Mouse (Mus musculus): ENCODE data around the gene Dbil5. TPM values are rescaled to one million over a fixed set of nuclear protein-coding genes. Genes with fewer than 3 reads are reported as not detected.
"Not testable (repeated sequence)": the region's sequence is repeated elsewhere in the genome, so short reads cannot be mapped to it uniquely, and the experiment has no call there.

Dbil5 gene
- 0.97 TPM in 1 of 3 replicates, not detected in the others for total RNA-seq (2017)

DNA sequence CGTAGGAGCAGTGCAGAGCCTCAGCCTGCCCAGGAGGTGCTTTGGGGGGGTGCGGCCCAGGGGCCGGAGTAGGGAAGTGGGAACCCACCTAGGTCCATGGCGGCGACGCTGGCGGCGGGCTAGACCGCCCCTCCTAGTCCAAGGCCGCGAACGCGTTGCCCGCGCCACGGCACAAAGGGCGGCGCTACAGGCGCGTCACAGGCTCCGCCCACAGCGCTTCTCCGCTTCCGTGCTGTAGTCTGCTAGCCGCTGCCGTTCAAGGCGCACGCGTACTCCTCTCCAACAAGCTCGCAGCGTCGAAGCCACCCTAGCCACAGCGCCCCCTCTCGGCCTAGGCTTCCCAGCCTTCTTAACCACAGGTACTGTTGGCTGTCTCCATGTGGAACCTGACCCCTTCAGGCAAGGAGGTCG, at the start of gene Dbil5, which contains the start of gene Gemin4:
TSS of gene Dbil5 (plus strand) at position 219 of the 411 bp plus-strand sequence.
TSS of gene Gemin4 (minus strand) at position 275 of the 411 bp plus-strand sequence.
- peak; percentile 99 for ATAC-seq (replicated peaks; ENCODE audit: insufficient number of reproducible peaks, low FRiP score, low TSS enrichment, poor library complexity, severe bottlenecking)

- ATAC-seq (replicated peaks; ENCODE audit: insufficient number of reproducible peaks, low FRiP score, low TSS enrichment, poor library complexity, severe bottlenecking) = no peak
These were observed 48.4 kb upstream of the Dbil5 start for GRCm38 (mm10) chr11:76168976-76169375.

DNA sequence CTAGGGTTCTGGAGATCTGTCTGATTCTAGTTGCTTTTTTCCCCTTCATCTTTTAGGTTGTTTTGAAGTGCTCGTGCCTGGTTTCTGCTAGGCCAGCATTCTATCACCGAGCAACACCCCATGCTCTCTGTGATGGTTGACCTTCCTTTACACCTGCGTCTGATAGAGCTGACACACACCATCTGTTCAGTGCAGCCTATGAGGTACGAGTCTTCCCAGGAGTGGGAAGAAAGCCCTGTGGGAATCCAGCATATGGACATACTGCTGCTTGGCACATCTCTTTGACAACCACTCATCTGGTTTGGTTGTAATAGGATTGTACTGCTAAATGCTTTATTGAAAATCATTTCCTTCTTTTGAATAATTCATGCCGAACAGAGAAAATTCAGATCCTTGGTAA, 47.2 kb upstream of the Dbil5 start:
- ATAC-seq (replicated peaks; ENCODE audit: insufficient number of reproducible peaks, low FRiP score, low TSS enrichment, poor library complexity, severe bottlenecking) = no peak

- peak; percentile 12; the same call in 1 of the 2 replicates for ATAC-seq (replicated peaks; ENCODE audit: insufficient number of reproducible peaks, low FRiP score, low TSS enrichment, poor library complexity, severe bottlenecking)
These were observed 38.5 kb upstream of the Dbil5 start for GRCm38 (mm10) chr11:76178726-76179494.

GRCm38 (mm10) chr11:76179495-76180145, 37.8 kb upstream of the Dbil5 start, which contains the start of the genes Vps53 and Fam57a:
Vps53 (minus strand) TSS chr11:76179647.
Fam57a (plus strand) TSS chr11:76179671.
- ATAC-seq (replicated peaks; ENCODE audit: insufficient number of reproducible peaks, low FRiP score, low TSS enrichment, poor library complexity, severe bottlenecking) = peak; percentile 96

DNA sequence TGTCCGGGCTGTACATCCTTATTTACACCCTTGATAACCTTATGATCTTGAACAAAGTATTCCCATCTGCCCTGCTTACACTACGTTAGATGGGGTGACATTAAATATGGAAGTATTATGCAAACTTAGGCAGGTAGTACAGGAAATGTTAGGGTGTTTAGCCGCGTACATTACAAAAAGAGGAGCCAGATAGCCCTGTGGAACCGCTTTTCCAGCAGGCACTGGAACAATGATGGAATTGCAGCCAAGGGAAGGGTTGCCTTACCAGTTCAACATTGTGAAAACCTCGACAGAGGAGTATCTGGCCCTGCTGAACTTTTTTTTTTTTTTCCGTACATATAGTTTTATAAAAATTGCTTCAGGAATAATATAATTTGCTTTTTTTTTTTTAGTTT, 37.3 kb upstream of the Dbil5 start:
- no peak for ATAC-seq (replicated peaks; ENCODE audit: insufficient number of reproducible peaks, low FRiP score, low TSS enrichment, poor library complexity, severe bottlenecking)

DNA sequence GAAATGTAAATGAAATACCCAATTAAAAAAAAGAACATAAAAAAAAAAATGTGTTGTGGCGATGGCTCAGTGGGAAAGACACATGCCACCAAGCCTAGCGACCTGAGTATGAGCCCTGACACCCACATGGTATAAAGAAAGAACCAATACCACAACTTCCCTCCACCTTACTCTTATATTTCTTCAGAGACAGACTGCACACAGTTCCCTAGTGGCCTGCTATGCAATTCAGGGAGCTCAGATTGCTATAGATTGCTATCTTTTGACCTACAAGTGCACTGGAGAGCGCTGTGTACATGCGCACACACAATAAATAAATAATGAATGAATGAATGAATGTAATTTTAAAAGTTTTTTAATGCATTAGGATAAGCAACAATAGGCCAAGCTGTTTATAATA, 33.7 kb upstream of the Dbil5 start:
- ATAC-seq (replicated peaks; ENCODE audit: insufficient number of reproducible peaks, low FRiP score, low TSS enrichment, poor library complexity, severe bottlenecking) = no peak

- ATAC-seq (replicated peaks; ENCODE audit: insufficient number of reproducible peaks, low FRiP score, low TSS enrichment, poor library complexity, severe bottlenecking) = no peak
These were observed 30.5 kb upstream of the Dbil5 start for GRCm38 (mm10) chr11:76186908-76187307.

DNA sequence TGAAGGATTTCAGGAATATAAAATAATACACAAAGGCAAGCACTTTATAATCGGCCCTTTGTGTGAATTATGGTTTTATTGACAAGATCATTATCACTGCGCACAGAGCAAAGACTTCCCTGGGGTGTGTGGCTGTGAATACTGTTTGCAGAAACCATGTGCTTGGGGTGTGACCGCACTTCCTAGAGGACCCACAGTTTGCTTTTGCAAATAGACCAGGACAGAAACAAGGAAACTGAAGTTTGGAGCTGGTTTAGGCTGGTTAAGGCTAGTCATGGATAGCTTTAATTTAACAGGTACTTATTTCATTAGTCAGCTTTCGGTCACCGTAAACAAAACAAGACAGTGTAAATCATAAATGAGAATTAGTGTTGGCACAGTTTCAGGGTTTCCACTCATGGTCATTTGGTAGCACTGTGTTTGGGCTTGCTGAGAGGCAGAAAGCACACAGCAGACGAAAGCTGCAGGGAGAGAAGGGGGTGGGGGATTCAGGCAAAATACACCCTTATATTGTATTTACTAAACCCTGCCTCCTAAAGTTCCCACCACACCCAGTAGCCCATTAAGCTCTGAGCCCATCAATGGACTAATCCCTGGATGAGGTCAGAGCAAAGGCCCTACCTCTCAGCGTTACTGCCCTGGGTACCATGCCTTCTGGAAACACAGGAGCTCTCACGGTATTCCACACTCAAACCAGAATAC, 21.0 kb upstream of the Dbil5 start:
- ATAC-seq (replicated peaks; ENCODE audit: insufficient number of reproducible peaks, low FRiP score, low TSS enrichment, poor library complexity, severe bottlenecking) = no peak

DNA sequence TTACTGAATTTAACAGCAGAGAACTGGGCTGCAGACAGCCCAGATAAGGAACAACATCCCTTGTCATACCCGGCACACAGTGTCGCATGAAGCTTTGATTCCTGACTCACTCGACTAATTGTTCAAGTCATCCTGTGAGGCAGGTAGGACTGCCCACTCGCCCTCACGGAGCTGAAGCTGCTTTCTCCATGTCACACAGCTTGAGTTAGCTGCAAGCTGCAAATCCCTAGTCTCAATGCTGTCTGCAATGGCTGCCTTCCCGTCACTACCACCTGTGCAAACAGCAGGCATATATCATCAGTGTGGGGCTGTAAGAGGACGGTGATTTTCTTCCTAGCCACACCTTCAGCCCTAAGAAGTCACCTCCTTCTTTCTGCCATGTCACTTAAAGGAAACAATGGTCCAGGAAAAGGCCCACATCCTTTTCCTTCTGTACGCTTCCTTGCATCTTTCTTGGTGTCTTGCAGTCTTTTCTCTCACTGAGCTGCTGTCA, 20.4 kb upstream of the Dbil5 start:
- ATAC-seq (replicated peaks; ENCODE audit: insufficient number of reproducible peaks, low FRiP score, low TSS enrichment, poor library complexity, severe bottlenecking) = no peak

DNA sequence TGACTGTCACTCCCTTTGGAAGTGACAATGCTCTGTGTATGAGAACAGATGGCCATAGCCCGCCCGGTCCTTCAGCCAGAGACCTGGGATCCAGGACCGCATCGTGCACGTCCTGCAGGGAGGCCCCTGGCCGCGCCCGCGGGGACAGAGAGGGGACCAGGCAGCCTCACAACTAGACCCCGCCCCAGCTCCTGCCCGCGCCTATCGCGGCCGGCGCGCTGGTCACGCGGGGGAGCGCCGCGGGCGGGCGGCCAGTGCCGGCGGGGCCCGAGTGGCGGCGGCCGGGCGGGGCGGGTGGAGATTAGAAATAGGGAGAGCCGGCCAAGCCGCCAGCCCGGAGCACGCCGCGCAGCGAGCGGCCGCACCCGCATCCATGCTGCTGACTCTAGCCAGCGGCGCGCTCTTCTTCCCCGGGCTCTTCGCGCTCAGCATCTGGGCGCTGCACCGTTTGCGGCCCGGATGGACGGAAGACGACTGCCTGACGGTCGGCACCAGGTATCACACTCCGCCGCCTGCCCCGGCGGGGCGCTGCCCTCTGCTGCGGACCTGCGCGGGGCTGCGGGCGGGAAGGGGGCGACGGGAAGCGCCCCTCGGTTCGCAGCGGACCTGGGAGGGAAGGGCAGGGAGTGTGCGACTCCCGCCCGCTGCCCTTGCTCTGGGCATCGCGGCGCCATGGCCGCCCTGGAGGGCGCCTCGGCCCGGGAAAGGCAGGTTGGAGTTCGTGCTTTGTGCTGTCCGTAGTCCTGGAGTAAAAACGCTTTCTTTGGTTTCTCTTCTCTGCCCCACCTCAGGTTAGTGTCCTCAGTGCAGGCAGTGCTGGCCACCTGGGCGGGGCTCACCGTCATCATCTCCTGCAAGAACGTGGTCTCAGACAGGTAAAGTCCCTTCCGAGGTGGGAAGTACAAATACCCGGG, 15.4 kb upstream of the Dbil5 start:
- ATAC-seq (replicated peaks; ENCODE audit: insufficient number of reproducible peaks, low FRiP score, low TSS enrichment, poor library complexity, severe bottlenecking) = peak; percentile 82

- ATAC-seq (replicated peaks; ENCODE audit: insufficient number of reproducible peaks, low FRiP score, low TSS enrichment, poor library complexity, severe bottlenecking) = no peak
These were observed 10.6 kb upstream of the Dbil5 start for GRCm38 (mm10) chr11:76206793-76207192.

- no peak for ATAC-seq (replicated peaks; ENCODE audit: insufficient number of reproducible peaks, low FRiP score, low TSS enrichment, poor library complexity, severe bottlenecking)
These were observed 7.0 kb upstream of the Dbil5 start for GRCm38 (mm10) chr11:76210228-76210985.

DNA sequence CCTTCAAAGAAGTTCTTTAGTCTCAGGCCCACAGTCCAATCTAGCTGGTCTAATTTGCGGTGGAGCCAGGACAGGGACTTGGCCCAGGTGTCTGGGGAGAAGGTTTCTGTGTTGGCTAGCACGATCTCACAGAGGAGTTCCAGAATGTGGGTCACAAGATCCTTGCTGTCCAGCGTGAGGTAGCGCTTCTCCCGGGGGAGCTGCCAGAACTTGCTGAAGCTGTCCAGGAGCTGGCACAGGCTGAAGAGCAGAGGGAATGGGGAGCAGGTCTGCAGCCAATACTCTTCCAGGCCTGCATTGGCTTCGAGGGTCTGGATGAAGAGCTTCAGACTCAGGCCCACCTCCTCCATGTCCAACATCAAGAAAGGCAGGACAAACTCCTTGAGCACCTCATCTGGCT, 5.8 kb upstream of the Dbil5 start:
- ATAC-seq (replicated peaks; ENCODE audit: insufficient number of reproducible peaks, low FRiP score, low TSS enrichment, poor library complexity, severe bottlenecking) = not testable (repeated sequence)

DNA sequence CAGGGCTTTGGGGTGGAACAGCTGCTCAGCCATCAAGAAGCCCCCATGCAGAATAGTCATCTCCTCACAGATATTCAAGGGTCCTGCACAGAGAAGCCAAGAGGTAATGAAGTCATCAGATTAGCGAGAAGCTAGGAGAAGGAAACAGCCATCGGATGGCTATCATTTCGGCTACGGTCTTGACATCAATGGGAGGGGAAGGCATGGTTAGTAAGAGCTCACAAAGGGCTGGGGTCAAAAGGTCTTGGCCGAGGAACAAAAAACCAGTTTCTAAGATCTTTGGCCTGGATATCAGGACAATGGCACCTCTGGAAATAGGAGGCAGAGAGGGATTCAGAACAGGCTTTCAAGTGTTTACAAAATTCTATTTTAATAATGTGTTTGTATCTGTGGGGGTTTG, 3.6 kb upstream of the Dbil5 start:
- ATAC-seq (replicated peaks; ENCODE audit: insufficient number of reproducible peaks, low FRiP score, low TSS enrichment, poor library complexity, severe bottlenecking) = no peak

DNA sequence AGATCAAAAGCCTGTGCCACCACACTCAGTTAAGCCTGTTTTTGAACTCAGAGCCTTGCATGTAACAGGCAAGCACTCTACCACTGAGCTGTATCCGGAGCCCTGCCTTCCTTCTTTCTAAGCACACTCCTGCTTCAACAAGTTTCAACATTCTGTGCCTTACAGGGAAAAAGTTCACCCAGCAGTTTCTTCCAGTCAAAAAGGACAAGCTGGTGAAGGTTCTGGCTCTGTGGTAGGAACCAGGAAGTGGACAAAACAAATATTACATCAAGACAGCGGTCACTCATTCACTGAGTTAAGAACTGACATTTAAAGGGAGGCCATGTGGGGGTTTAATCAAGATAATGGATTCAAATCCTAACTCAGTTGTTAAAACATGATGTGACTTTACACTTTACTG, 2.4 kb upstream of the Dbil5 start:
- ATAC-seq (replicated peaks; ENCODE audit: insufficient number of reproducible peaks, low FRiP score, low TSS enrichment, poor library complexity, severe bottlenecking) = no peak

GRCm38 (mm10) chr11:76216049-76216540, 1.3 kb upstream of the Dbil5 start:
- no peak for ATAC-seq (replicated peaks; ENCODE audit: insufficient number of reproducible peaks, low FRiP score, low TSS enrichment, poor library complexity, severe bottlenecking)
